Mouse (Mus musculus) small intestine, adult 2 months (tissue): ENCODE data around the gene Nfatc3. TPM values are rescaled to one million over a fixed set of nuclear protein-coding genes. Genes with fewer than 3 reads are reported as not detected.

Experiments
- H3K27ac ChIP-seq: fragments of 200-500 bp; 2 replicates; pipeline ENCODE4 v1.5.1; 2012; ENCODE audit warnings: low read depth, low read length, control low read depth, inconsistent platforms; ENCODE audit not compliant: insufficient read depth
- H3K27me3 ChIP-seq: fragments of 200-500 bp; 2 replicates; pipeline ENCODE4 v1.6.1; 2012; ENCODE audit warnings: mild to moderate bottlenecking, moderate library complexity, low read length, inconsistent platforms; ENCODE audit not compliant: control insufficient read depth, insufficient read depth
- H3K36me3 ChIP-seq: fragments of 200-500 bp; 2 replicates; pipeline ENCODE4 v1.6.1; 2012; ENCODE audit warnings: mild to moderate bottlenecking, low read length, control low read depth, inconsistent platforms; ENCODE audit not compliant: control insufficient read depth, insufficient read depth
- H3K4me1 ChIP-seq: fragments of 200-500 bp; 2 replicates; pipeline ENCODE4 v1.6.1; 2012; ENCODE audit warnings: low read length, inconsistent platforms, mixed read lengths; ENCODE audit not compliant: control insufficient read depth, insufficient read depth, insufficient read length
- H3K4me3 ChIP-seq: fragments of 200-500 bp; 2 replicates; pipeline ENCODE4 v1.5.1; 2012; ENCODE audit warnings: low read depth, mild to moderate bottlenecking, control low read depth, inconsistent platforms, low read length, moderate library complexity
- CTCF ChIP-seq: fragments of 200-500 bp; IDR thresholded peaks from 2 replicates; pipeline ENCODE4 v1.5.1; 2012; ENCODE audit warnings: low read depth, mild to moderate bottlenecking, control low read depth, inconsistent platforms, low read length, moderate library complexity, mixed read lengths; ENCODE audit not compliant: insufficient replicate concordance, insufficient read length; ENCODE audit errors: extremely low read depth
- POLR2A ChIP-seq: fragments of 200-500 bp; IDR thresholded peaks from 2 replicates; pipeline ENCODE4 v1.6.1; 2012; ENCODE audit warnings: low read depth, mild to moderate bottlenecking, control low read depth, inconsistent platforms, low read length, moderate library complexity
- WGBS: fragments of 180-500 bp; shearing (Covaris S2); methylation state at CpG from one replicate; pipeline ENCODE4 v1.1.7; 2018; 5-methylcytosine and 5-hydroxymethylcytosine counted together
- polyA plus RNA-seq: library from polyadenylated mRNA; depleted of rRNA; stranded (reverse); fragments of >200 nt; gene quantifications from 2 replicates; pipeline ENCODE4 v1.2.3, GENCODE M21; 2012

Gene Nfatc3
- polyA plus RNA-seq, 1 experiment, result 17.0 TPM

DNA sequence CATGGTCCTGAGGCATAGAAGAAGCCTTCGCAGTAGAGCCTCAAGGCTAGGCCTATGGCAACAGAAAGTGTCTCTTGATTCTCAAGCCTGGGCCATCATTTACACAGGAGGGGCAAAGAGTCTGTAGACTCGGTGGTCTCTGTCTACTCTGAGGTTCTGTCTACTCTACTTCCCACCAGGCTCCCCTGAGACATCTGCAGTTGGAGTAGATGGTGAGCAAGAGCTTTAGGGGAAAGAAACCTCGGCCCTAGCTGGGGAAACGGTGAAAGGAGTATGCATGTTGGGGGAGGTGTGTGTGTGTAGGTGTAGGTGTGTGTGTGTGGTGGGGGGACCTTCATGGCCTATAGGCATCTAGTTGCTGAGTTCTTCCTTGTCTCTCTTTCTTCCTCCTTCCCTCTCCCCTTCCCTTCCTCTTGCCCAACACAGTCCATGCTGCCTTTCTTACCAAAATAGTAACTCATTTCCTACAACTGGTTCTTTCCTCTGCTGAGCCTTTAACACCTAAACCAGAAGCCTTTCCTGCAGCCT, 2.1 kb upstream of the Nfatc3 start:
- no peak for TF ChIP-seq CTCF
- TF ChIP-seq POLR2A, result no peak

DNA sequence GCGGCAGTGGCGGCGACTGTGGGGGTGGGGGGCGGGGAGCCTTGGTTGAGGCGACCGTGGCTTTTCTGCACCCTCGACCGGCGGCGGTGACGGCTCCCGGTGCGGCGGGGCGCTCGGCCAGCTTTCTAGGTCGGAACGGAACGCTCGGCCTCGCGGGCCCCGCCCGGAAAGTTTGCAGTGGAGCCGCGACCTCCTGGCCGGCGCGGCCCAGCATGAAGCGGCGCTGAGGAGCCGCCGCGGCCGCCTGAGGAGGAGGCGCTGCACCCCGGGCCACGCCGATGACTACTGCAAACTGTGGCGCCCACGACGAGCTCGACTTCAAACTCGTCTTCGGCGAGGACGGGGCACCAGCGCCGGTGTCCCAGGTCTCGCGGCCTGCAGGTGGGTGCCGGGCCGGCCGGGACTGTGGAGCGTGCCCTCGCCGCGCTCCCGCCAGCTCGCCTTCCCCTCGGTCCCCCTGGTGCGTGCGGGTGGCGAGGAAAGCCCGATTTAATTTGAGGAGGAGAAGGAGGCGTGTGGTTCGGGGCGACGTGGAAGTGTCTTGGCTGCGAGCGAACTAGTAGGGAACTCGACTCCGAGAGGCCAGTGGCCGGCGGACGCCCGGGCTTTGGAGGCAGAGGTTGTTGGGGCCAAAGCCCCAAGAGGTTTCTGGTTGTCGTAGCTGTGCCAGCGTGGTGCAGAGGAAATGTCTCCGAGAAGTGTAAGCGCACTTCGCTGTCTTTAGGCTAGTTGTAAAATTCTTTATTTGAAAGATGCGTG, 1.2 kb downstream of the Nfatc3 start:
- WGBS, result under 1% methylated on average over 82 of the region's 83 CpGs

More for the DNA sequence above, 2.1 kb upstream of the Nfatc3 start:
- Histone ChIP-seq H3K27ac (no peak overlapping the region; the same call in 1 of the 2 replicates), H3K36me3 (no peaks in the 10 kb centered on the region; the same call in 1 of the 2 replicates), H3K4me1 (peaks cover 40% of the 10 kb centered on the region), H3K4me3 (no peak overlapping the region), H3K27me3 (no peaks in the 10 kb centered on the region)
- 86% methylated on average over 4 of the region's 4 CpGs for WGBS

DNA sequence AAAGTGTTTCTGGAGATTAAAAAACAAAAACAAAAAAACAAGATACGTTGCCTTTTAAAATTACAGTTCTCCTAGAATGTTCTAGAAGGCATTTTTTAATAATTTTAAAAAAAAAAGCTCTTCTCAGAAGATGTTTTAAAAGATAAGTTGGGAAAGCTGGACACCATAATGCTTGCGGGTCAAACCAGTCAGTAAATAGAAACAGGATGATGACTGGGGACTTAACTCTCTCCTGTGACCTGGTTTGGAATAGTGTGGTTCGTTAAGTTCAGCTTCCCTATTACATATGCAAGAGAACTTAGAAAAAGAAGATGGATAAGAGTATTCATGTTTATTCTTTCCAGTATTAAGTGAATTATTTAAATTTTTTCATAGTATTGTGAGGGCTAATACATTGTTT, 1.9 kb downstream of the Nfatc3 start:
- under 1% methylated on average over 3 of the region's 3 CpGs for WGBS
- Histone ChIP-seq H3K27ac (no peak overlapping the region), H3K27me3 (no peaks in the 10 kb centered on the region), H3K4me3 (no peak overlapping the region), H3K4me1 (peaks cover 11% of the 10 kb centered on the region), H3K36me3 (no peaks in the 10 kb centered on the region)
- TF ChIP-seq CTCF (no peak), POLR2A (no peak)

More for the DNA sequence above, 1.2 kb downstream of the Nfatc3 start:
- H3K27ac ChIP-seq, result peak overlapping the region; percentile 90
- peak overlapping the region; percentile 99 for H3K4me3 ChIP-seq
- no peak for TF ChIP-seq CTCF
- peak; percentile 18; the same call in 1 of the 2 replicates for TF ChIP-seq POLR2A
- no peaks in the 10 kb centered on the region for H3K27me3 ChIP-seq
- no peaks in the 10 kb centered on the region for H3K36me3 ChIP-seq
- H3K4me1 ChIP-seq, result peaks cover 16% of the 10 kb centered on the region

DNA sequence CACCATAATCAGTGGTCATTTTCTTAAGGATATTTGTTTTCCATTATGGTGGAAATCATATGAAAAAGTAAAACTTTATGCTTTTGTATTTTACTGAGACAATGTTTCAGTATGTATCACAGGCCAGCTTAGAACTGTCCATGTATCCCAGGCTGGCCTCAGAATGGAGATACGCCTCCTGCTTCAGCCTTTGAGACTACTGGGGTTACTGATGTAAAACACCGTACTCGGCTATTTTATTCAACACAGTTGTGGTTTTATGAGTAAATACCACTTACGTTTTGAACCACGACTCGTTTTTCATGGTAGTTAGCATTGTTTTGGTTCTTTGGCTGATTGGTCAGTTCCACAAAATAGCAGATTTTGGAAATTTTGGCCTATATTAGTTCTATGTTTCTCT, 3.0 kb downstream of the Nfatc3 start:
- Histone ChIP-seq H3K36me3 (0 out of 2 replicates have a peak, but pooled peaks cover 2% of the 10 kb centered on the region), H3K27ac (no peak overlapping the region), H3K27me3 (no peaks in the 10 kb centered on the region), H3K4me1 (peaks cover 7% of the 10 kb centered on the region), H3K4me3 (no peak overlapping the region)
- TF ChIP-seq CTCF (no peak), POLR2A (no peak)
- 64% methylated on average over 6 of the region's 6 CpGs for WGBS

DNA sequence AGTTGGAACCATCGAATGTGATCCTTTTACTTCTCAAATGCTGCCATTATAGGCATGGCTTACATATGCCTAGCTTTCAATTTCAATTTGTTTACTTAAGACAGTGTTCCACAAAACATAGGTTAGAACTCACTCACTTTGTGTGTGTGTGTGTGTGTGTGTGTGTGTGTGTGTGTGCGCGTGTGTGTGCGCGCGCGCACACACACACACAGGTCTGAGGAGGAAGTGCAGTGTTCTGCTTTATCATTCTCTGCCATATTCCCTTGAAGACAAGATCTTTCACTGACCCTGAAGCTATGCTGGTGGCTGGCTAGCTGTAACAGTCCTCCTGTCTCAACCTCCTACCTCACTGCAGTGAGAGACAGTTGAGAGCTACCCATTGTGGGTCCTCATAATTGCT, 4.4 kb downstream of the Nfatc3 start:
- Histone ChIP-seq H3K36me3 (0 out of 2 replicates have a peak, but pooled peaks cover 2% of the 10 kb centered on the region), H3K4me1 (peaks cover 7% of the 10 kb centered on the region; the same call in 1 of the 2 replicates), H3K27ac (no peak overlapping the region), H3K4me3 (no peak overlapping the region), H3K27me3 (no peaks in the 10 kb centered on the region)
- TF ChIP-seq CTCF (peak; percentile 5; the same call in 1 of the 2 replicates), POLR2A (no peak)
- 81% methylated on average over 7 of the region's 7 CpGs for WGBS

DNA sequence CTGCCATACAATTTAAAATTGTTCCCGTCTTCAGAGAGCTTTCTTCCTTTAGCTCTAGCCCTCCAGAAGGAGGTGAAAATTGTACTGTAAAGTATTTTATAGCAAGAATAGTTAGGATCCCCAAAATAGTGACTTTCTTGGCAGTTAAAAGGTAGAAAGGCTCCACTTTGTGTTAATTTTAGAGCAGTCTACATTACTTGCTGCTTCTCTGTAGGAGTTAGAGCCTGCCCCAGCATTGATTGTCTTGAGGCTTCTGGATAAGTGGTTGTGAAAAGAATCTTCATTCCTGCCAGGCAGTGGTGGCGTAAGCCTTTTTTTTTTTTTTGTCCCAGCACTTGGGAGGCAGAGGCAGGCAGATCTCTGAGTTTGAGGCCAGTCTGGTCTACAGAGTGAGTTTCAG, 8.1 kb downstream of the Nfatc3 start:
- 93% methylated on average over 2 of the region's 2 CpGs for WGBS
- H3K36me3 ChIP-seq, result 0 out of 2 replicates have a peak, but pooled peaks cover 2% of the 10 kb centered on the region
- H3K27me3 ChIP-seq, result no peaks in the 10 kb centered on the region
- H3K27ac ChIP-seq, result no peak overlapping the region
- TF ChIP-seq CTCF (no peak), POLR2A (no peak)
- peaks cover 7% of the 10 kb centered on the region; the same call in 1 of the 2 replicates for H3K4me1 ChIP-seq
- H3K4me3 ChIP-seq, result no peak overlapping the region

DNA sequence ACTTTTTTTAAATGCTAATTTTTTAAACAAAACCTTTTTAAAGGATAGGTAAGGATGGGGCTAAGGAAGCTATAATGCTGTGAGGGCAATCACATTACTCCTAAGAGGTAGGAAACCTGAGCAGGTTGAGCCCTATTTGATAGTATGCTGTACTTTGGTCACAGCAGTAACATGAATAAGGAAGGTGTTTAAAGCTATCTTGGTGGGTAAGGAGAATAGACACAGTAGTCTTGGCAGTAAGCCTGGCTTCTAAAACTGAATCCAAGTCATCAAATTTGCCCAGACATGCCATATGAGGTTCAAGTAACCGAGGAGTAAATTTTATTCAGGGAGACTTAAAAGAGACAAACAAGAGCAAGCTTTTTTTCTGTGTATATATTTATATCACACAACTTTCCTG, 10.9 kb downstream of the Nfatc3 start:
- WGBS, result 7% methylated on average over 1 of the region's 1 CpGs
- peaks cover 4% of the 10 kb centered on the region; the same call in 1 of the 2 replicates for H3K4me1 ChIP-seq
- no peak overlapping the region for H3K27ac ChIP-seq
- TF ChIP-seq CTCF (no peak), POLR2A (no peak)
- no peaks in the 10 kb centered on the region for H3K27me3 ChIP-seq
- H3K36me3 ChIP-seq, result 0 out of 2 replicates have a peak, but pooled peaks cover 2% of the 10 kb centered on the region
- no peak overlapping the region for H3K4me3 ChIP-seq
